Mouse (Mus musculus) cerebellum, adult 11-12 months (tissue): Measurements from ENCODE around the gene Adam12.

Experiments
- DNase-seq: peaks from one replicate; pipeline ENCODE4 v3.0.0; 2022

The Adam12 gene

GRCm38 (mm10) chr7:134073011-134073410 is 158.9 kb downstream of the Adam12 start:
- no peak for DNase-seq

- no peak for DNase-seq
Observed at GRCm38 (mm10) chr7:134071153-134071885, 160.6 kb downstream of the Adam12 start.

DNA sequence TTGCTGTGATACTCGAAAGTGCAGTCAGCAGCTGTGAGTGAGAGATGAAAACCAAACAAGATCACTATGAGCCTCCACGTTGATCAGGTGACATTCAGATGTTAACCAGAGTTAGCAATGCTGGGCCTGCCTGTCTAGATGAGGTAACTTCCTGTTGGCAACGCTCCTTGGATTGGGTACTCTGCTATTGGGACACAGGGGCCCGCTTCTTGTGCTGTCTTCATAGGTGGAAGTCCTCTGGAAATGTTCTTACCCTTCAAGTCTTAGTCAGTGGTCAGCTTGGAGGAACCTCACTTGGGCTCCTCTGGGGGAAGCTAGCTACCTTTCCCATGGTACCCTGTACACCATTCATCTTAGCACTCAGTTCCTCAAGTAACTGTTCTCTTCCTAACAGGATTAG is 169.3 kb downstream of the Adam12 start:
- DNase-seq = no peak

DNA sequence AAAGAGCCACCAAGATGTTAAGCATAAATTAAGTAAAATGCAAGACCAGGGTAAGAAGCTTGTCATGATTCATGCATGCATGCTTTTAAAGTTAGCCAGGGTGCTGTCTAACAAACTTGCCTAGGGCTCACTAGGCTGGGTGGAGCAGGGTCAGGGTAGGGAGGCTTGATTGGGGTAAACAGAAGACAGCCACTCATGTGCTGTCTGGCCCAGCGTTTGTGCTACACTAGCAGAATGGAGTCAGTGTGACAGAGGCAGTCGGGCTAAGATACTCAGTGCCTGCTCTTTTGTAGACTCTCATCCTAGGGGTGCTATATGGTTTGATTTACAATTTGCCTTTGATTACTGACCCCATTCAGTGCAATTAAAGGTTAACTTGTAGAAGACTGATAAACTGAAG is 179.5 kb downstream of the Adam12 start:
- no peak for DNase-seq

GRCm38 (mm10) chr7:134050371-134050770 is 181.6 kb downstream of the Adam12 start:
- no peak for DNase-seq

DNA sequence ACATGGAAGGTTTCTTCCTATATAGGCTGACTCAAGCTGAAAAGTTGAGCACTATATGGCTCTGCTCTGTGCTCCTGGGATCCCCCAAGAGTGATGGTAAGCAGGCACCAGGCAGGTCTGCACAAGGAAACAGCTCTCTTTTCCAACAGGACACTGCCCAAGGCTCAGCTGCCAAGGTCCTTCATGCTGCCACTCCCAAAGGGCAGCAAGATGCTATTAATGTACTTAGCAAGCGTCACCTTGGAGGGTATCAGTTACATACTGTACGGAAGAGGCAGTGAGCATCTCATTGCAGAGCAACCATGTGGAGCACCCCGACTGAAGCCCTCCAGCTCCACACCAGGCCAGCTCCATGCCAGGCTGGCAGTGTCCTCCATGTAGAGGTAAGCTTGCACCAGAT is 185.6 kb downstream of the Adam12 start:
- DNase-seq = no peak

DNA sequence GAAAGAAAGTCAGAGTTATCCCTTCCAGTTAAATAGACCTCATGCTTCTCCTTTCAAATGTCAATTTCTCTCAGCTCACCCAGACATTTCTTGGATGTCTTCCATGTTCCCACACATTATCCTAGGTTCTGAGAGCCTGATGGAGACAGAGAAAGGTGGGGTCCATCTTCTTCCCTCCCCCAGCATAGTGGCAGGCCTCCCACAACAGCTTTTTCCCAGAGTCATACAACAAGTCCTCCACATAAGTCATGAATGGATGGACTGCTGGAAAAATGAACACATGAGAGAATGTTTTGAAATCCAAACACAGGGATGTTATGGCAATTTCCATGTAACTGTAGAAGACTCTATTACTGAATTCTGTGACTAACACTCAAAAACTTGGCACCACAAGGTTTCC is 188.4 kb downstream of the Adam12 start:
- DNase-seq = no peak

- DNase-seq = no peak
Observed at GRCm38 (mm10) chr7:134042614-134043013, 189.3 kb downstream of the Adam12 start.

DNA sequence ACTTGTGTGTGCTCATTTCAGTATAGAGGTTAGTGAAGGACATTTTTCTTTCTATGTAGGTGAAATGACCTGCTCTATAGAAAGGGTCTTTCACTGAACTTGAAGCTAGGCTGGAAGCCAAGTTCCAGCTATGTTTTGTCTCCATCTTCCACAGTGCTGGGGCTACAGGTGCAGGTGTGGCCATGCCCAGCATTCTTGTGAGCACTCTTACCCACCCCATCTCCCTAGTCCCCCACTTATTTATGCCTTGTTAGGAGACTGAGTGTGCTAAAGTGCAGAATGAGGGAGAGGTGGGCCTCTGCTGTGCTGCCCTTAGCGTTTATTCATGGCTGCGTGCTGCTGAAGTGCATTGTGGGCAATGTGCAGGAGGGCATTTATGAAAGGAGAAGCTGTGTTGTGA is 198.0 kb downstream of the Adam12 start:
- no peak for DNase-seq

- no peak for DNase-seq
Observed at GRCm38 (mm10) chr7:134032959-134033366, 199.0 kb downstream of the Adam12 start.

GRCm38 (mm10) chr7:134031787-134032186 is 200.2 kb downstream of the Adam12 start:
- DNase-seq = no peak

DNA sequence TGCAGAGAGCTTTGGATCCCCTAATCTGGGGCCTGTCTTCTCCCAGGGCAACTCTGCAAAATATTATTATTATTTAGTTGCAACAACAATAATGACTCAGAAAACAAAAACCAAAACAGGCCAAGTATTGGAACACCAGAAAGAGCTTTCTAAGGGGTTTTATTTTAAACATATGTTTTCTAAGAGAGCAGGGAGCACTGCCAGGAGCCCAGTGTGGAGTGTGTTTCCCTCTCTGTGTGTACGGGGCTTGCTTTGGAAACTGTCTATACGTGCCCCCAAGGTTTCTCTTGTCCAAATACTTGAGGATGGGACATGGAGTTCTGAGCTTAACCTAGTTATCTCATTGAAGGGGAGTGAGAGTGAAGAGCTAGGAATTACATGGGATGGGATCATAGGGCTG is 200.7 kb downstream of the Adam12 start:
- DNase-seq = no peak

DNA sequence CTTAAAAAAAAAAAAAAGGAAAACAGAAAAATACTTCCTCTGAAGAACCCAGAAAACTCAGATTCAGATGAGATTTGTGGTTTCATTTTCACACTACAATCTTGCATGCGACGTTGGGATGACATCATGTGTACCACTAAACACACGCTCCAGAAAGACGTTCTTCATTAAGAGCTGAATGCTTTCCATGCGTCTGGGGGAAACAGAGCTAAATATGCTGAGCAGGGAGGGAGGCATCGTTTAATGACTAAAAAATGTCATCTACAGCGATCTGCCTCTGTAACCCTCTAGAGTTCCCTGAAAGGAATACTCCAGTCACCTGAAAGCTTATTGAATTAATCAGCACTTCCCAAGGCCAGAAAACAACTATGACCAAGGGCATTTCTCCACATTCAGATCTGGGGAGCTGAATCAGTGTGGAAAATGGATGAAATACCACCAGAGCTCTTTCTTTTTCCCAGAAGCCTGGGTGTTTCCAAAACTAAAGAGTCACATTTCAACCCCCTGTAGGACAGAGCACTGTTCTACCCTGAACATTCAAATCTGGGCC is 203.6 kb downstream of the Adam12 start:
- DNase-seq = no peak

GRCm38 (mm10) chr7:134027020-134027415 is 204.9 kb downstream of the Adam12 start:
- no peak for DNase-seq

DNA sequence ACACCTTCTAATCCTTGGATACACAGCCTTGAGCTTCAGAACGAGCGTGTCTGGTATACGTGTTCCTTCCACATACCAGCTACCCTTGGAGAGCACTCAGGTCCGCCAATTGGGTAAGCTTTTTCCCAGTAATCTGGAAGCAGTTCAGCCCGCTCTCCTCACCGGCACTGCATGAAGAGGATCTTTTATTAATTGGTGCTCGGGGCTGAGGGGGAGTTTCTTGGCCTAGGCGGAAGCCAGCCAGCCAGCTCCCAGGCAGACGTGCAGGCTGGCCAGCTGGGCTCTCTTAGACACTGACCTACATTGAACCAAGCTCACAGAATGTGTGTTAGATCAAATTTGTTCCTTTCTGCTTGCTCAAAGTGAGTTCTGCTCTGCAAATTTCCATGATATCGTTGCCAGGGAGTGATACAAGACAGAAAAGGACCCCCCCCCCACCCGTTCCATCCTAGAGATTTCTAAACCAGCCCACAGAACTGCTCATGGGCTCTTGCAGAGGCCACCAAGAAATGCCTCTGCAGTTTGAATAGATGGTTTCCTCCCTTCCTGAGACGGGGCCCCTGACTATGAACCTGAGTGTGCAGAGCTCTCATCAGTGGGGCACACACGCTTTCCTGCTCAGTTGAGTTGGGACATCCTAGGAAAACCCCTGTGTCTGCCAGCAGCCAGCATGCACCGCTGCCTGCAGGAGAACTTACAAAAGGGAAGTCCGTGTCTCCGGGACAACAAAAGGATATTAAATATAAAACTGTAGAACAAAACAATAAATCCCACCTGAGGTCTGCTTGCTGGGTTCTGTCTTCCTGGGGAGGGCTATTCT is 205.5 kb downstream of the Adam12 start:
- peak; percentile 33 for DNase-seq

DNA sequence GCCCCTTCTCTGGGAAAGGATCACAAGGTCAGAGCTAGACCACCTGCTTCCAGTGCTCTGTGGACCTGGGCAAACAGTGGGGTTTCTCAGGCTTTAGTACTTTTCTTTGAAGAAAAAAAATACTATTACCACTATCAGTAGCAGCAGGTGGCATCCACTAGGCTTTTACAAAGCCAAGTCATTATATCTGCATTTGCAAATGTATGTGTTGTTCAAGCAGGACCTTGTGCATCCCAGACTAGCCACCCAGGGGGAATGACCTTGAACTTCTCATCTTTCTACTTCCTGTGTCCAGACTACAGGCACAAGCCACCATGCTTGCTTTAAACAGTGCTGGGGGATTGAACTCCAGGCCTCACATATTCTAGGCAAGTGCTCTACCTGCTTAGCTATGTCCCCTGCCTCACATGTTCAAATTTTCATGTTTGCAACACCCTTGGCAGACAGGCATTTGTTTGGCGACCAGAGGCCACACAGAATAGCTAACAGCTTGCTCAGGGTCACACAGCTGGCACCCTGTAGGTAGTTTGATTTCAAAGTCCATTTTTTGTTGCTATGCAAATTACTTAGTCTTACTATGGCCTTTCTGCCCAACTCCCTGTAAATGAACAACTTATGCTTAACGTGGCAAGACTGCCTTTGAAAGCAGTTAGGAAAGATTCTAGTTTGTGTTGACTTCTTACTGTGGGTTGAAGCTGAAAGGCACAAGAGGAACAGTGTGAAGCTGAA is 209.6 kb downstream of the Adam12 start:
- DNase-seq = no peak

- no peak for DNase-seq
Observed at GRCm38 (mm10) chr7:134015226-134015625, 216.7 kb downstream of the Adam12 start.

DNA sequence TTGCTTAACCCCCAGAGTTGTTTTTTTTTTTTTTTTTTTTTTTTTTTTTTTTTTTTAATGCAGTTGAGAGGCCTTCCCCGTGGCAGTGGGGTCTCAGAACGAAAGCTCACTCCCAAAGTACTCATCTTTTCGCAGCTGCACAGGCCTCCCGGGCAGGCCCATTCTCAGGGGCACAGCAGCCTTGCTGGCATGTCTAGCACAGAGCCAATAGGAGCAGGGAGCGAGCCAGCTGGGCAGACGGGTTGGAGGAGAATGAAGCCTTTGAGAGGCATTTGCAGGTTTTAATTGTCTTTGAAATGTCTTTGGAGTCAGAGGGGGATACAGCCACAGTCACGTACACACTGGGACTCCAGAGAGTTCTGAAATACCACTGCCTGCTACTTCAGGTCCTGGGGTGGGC is 217.2 kb downstream of the Adam12 start:
- no peak for DNase-seq

- DNase-seq = no peak
Observed at GRCm38 (mm10) chr7:134009157-134009556, 222.8 kb downstream of the Adam12 start.

DNA sequence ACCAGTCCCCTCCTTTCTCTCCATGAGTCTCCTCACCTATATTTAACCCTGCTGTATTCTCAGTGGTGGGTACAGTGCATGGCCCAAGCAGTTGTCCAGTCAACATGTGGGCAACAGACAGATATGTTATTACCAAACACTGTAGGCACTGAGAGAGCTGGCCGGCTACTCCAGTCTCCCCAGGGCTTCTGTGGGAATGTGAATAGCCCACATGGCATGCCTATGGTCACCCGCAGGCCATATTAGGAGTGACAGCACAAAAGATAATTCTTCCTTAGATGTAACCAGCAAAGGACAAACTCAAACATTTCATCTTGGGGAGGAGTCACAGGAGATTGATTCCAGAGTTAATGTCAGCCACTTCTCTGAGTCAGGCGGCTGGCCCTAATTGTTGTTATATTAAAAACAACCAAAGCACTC is 224.0 kb downstream of the Adam12 start:
- no peak for DNase-seq

GRCm38 (mm10) chr7:134001581-134001980 is 230.4 kb downstream of the Adam12 start:
- no peak for DNase-seq

GRCm38 (mm10) chr7:133990930-133991329 is 241.0 kb downstream of the Adam12 start:
- DNase-seq = no peak

DNA sequence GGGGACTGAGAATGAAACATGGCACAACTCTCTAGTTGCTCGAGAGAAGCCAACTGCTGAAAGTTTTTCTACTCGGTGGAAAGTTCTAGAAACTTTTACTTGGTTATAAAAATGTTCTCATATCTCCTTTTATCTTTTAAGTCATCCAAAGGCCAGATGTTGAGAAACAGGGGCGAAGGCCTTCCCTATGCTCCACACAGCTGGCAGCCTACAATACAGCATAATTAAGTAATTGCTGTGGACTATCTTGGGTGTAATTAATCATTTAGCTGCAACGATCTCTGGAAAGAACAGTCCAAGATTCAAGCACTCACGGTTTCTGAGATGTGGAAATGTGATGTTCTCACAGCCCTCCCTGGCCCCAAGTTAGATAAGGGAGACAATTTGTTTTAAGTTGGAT is 243.6 kb downstream of the Adam12 start:
- no peak for DNase-seq
